Mouse (Mus musculus) liver, embryonic 11.5 days (tissue): ENCODE data around the gene Gm28576. TPM values are rescaled to one million over a fixed set of nuclear protein-coding genes. Genes with fewer than 3 reads are reported as not detected.
"Not testable (repeated sequence)": the region's sequence is repeated elsewhere in the genome, so short reads cannot be mapped to it uniquely, and the experiment has no call there.

Experiments
- ATAC-seq: fragments of 200-750 bp; cut with Nextera tagmentation; replicated peaks from 2 replicates; pipeline ENCODE4 v1.8.0; 2017; ENCODE audit warnings: moderate number of reproducible peaks, mild to moderate bottlenecking, moderate TSS enrichment, moderate library complexity; ENCODE audit not compliant: low FRiP score
- DNase-seq: peaks from one replicate; pipeline ENCODE4 v3.0.0-alpha.2; 2017; ENCODE audit warnings: low spot score
- H3K27ac ChIP-seq: fragments of 300-500 bp; sonication (generic); 2 replicates; pipeline ENCODE4 v1.5.1; 2014; ENCODE audit warnings: mild to moderate bottlenecking, low read depth, low read length, control low read depth
- H3K27me3 ChIP-seq: fragments of 300-500 bp; sonication (generic); replicated peaks from 2 replicates; pipeline ENCODE4 v1.6.1; 2014; ENCODE audit warnings: low read length, mixed read lengths; ENCODE audit not compliant: control insufficient read depth, insufficient read depth
- H3K36me3 ChIP-seq: fragments of 300-500 bp; sonication (generic); 2 replicates; pipeline ENCODE4 v1.6.1; 2014; ENCODE audit warnings: mild to moderate bottlenecking, low read length, moderate library complexity, mixed read lengths; ENCODE audit not compliant: control insufficient read depth, insufficient read depth
- H3K4me1 ChIP-seq: fragments of 300-500 bp; sonication (generic); replicated peaks from 2 replicates; pipeline ENCODE4 v1.6.1; 2014; ENCODE audit warnings: low read length, mixed read lengths; ENCODE audit not compliant: control insufficient read depth, insufficient read depth
- H3K4me2 ChIP-seq: fragments of 300-500 bp; sonication (generic); 2 replicates; pipeline ENCODE4 v1.6.1; 2014; ENCODE audit warnings: mild to moderate bottlenecking, control low read depth, moderate library complexity
- H3K4me3 ChIP-seq: fragments of 300-500 bp; sonication (generic); 2 replicates; pipeline ENCODE4 v1.5.1; 2014; ENCODE audit warnings: low read depth, low read length, control low read depth
- H3K9ac ChIP-seq: fragments of 300-500 bp; sonication (generic); 2 replicates; pipeline ENCODE4 v1.6.1; 2014; ENCODE audit warnings: low read depth, low read length, control low read depth
- H3K9me3 ChIP-seq: fragments of 300-500 bp; sonication (generic); 2 replicates; pipeline ENCODE4 v1.6.1; 2016; ENCODE audit warnings: low read length, inconsistent platforms, mixed read lengths; ENCODE audit not compliant: control insufficient read depth
- WGBS: fragments of 180-500 bp; shearing (Covaris S2); extraction: QIAGEN DNeasy Blood & Tissue Kit; methylation state at CpG from one replicate; pipeline ENCODE4 v1.1.7; 2014; 5-methylcytosine and 5-hydroxymethylcytosine counted together
- polyA plus RNA-seq: library from polyadenylated mRNA; unstranded; fragments of >200 nt; fragmentation: Nextera tagmentation; extraction: Ambion mirVana; gene quantifications from 2 replicates; pipeline ENCODE4 v1.2.1, GENCODE M21; 2014

Gene Gm28576
- polyA plus RNA-seq, result not detected in 2 replicates

DNA sequence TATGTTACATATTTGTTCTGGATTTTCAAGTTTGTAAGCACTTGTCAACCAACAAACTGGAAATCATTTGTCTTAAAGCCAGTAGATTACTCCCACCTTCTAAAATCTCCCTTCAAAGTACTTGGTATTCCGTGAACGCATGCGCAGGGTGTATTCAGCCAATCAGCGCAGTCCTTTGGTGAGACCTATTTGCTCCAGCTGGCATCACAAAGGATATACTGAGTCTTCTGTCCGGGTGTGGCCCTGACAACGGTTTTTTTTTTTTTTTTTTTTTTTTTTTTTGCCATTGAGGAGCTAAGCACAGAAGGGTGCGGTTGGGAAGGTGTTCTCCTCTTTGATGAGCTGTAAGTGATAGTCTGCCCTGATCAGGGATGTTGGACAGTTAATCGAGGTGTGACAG lies at the start of gene Gm28576:
Gene Gm28576, plus strand, starts transcription at position 301 of the 400 bp plus-strand sequence.
- WGBS, result no CpG with 5 or more reads among the region's 8 CpGs
- DNase-seq, result not testable (repeated sequence)

More for the DNA sequence above, at the start of gene Gm28576:
- H3K9ac ChIP-seq, H3K9me3 ChIP-seq, H3K36me3 ChIP-seq, H3K27me3 ChIP-seq, H3K4me1 ChIP-seq, ATAC-seq, H3K4me3 ChIP-seq, H3K4me2 ChIP-seq, H3K27ac ChIP-seq: not testable (repeated sequence)

Other genes starting within 250 kb of the Gm28576 start
- gene Gm20826, start 84.5 kb upstream of the Gm28576 start, polyA plus RNA-seq, result not detected in 2 replicates